Comparison of ENCODE assay signal across 32 mouse cellular contexts in the genomic region with DNA sequence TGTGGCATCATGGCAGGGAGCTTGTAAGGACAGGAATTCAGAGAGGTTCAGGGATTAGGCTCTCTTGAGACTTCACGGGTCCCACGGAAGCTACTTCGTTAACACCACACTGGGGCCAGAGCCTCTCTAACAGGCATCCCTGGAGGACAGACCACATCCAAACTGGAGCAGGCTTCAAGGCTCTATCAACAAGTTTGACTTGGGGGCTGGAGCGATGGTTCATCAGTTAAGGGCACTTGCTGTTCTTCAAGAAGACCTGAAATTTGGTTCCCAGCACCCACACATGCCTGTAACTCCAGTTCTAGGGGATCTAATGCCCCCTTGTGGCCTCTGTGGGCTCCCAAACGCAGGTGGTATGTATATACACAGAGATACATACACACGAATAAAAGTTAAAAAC. TPM values are rescaled to one million over a fixed set of nuclear protein-coding genes. Genes with fewer than 3 reads are reported as not detected.
DNase-seq lines count a peak whose midpoint lies in the region; ATAC-seq and TF ChIP-seq lines count a peak whose summit lies in the region.
"Had no signal": no experiment of that assay in that cellular context is flagged by ENCODE, and none has a peak within 500 bp of the region (broad histone marks: within the 10 kb centered on the region; RNA-seq: fewer than 3 reads in every experiment).

No protein-coding gene starts in this region.

- H3K79me2 ChIP-seq in heart, adult 2 months (replicated peaks; ENCODE audit: control insufficient read depth, insufficient read depth, low read length): no peaks in the 10 kb centered on the region

- no peak for TF ChIP-seq CTCF in heart, adult 2 months (IDR thresholded peaks at IDR 0.05)
- 0 out of 2 replicates have a peak, but pooled peaks have one; percentile 1 for TF ChIP-seq CTCF in liver, postnatal 0 days (IDR thresholded peaks at IDR 0.05; ENCODE audit: low read depth)
- peak; percentile 2; the same call in 1 of the 2 replicates for TF ChIP-seq CTCF in midbrain, postnatal 0 days (IDR thresholded peaks at IDR 0.05)

- no peak overlapping the region for H3K9ac ChIP-seq in heart, adult 2 months (ENCODE audit: low read depth, low read length)
- H3K9ac ChIP-seq in liver, postnatal 0 days (replicated peaks): no peak overlapping the region
- H3K9ac ChIP-seq in liver, embryonic 11.5 days (ENCODE audit: low read depth, low read length): no peak overlapping the region
- H3K9ac ChIP-seq in midbrain, postnatal 0 days (replicated peaks; ENCODE audit: low read length, poor library complexity, severe bottlenecking): no peak overlapping the region
- H3K9ac ChIP-seq in midbrain, embryonic 15.5 days: no peak overlapping the region
- H3K9ac ChIP-seq: embryonic facial prominence, embryonic 13.5 days; embryonic facial prominence, embryonic 15.5 days; forebrain, embryonic 12.5 days had no signal

- TF ChIP-seq POLR2A in heart, adult 2 months (IDR thresholded peaks at IDR 0.05; ENCODE audit: insufficient read depth, low read depth, low read length): no peak

- peak; percentile 82 for DNase-seq in heart, adult 11 months
- DNase-seq in heart, adult 2 months: no peak
- DNase-seq in liver, postnatal 0 days: no peak
- DNase-seq in liver, embryonic 11.5 days (ENCODE audit: low spot score): no peak
- DNase-seq in midbrain, postnatal 0 days (ENCODE audit: low spot score): no peak
- DNase-seq: adrenal gland, adult 2 months; adrenal gland, postnatal 10 days; adrenal gland, postnatal 25 days; B cell, adult 2 months; cerebellum, adult 11 months; cerebellum, adult 18-20 months; cerebellum, adult 8-10 months; cerebellum, adult 9-11 months; cerebellum, postnatal 14 days; cerebellum, postnatal 36 days; embryo, embryonic 11 days had no signal

- no peak for ATAC-seq in liver, postnatal 0 days
- ATAC-seq in liver, embryonic 11.5 days (replicated peaks; ENCODE audit: low FRiP score): no peak
- no peak for ATAC-seq in midbrain, postnatal 0 days (ENCODE audit: low FRiP score)
- ATAC-seq in midbrain, embryonic 15.5 days (replicated peaks): no peak
- ATAC-seq: CD4-positive, CD25-positive, alpha-beta regulatory T cell, adult 4 months; forebrain, embryonic 14.5 days; forebrain, embryonic 16.5 days had no signal

- no peak overlapping the region for H3K27ac ChIP-seq in heart, adult 2 months
- H3K27ac ChIP-seq in liver, postnatal 0 days (ENCODE audit: low read depth): no peak overlapping the region
- no peak overlapping the region for H3K27ac ChIP-seq in liver, embryonic 11.5 days (ENCODE audit: low read depth, low read length)
- H3K27ac ChIP-seq in midbrain, postnatal 0 days (ENCODE audit: low read depth, low read length): no peak overlapping the region
- no peak overlapping the region for H3K27ac ChIP-seq in midbrain, embryonic 15.5 days
- H3K27ac ChIP-seq: embryonic facial prominence, embryonic 13.5 days; embryonic facial prominence, embryonic 15.5 days; forebrain, embryonic 10.5 days; forebrain, embryonic 12.5 days had no signal

- TF ChIP-seq EP300 in heart, adult 2 months (IDR thresholded peaks at IDR 0.05; ENCODE audit: insufficient read depth, low read depth, low read length): no peak
- TF ChIP-seq EP300 in liver, postnatal 0 days (IDR thresholded peaks at IDR 0.05; ENCODE audit: low read depth): no peak

- H3K4me1 ChIP-seq in heart, adult 2 months (ENCODE audit: control insufficient read depth, insufficient read depth, low read length): peaks cover 2% of the 10 kb centered on the region; the same call in 1 of the 2 replicates
- H3K4me1 ChIP-seq in liver, postnatal 0 days (ENCODE audit: insufficient read depth): no peaks in the 10 kb centered on the region
- no peaks in the 10 kb centered on the region for H3K4me1 ChIP-seq in liver, embryonic 11.5 days (replicated peaks; ENCODE audit: control insufficient read depth, insufficient read depth, low read length)
- H3K4me1 ChIP-seq in midbrain, postnatal 0 days (ENCODE audit: insufficient read depth, low read length): no peaks in the 10 kb centered on the region
- H3K4me1 ChIP-seq in midbrain, embryonic 15.5 days: no peaks in the 10 kb centered on the region
- H3K4me1 ChIP-seq: embryonic facial prominence, embryonic 13.5 days; embryonic facial prominence, embryonic 15.5 days; forebrain, embryonic 10.5 days; forebrain, embryonic 12.5 days had no signal

- intact Hi-C loops in heart, adult 2 months (cut with DNase I): no loop called here

- H3K9me3 ChIP-seq in liver, postnatal 0 days (ENCODE audit: low read length): no peaks in the 10 kb centered on the region
- no peaks in the 10 kb centered on the region for H3K9me3 ChIP-seq in liver, embryonic 11.5 days (ENCODE audit: control insufficient read depth, low read length)
- H3K9me3 ChIP-seq in midbrain, postnatal 0 days (ENCODE audit: low read length): no peaks in the 10 kb centered on the region
- H3K9me3 ChIP-seq in midbrain, embryonic 15.5 days: no peaks in the 10 kb centered on the region
- H3K9me3 ChIP-seq: embryonic facial prominence, embryonic 13.5 days; embryonic facial prominence, embryonic 15.5 days; forebrain, embryonic 12.5 days had no signal

- H3K4me3 ChIP-seq in heart, adult 2 months: no peak overlapping the region
- H3K4me3 ChIP-seq in liver, postnatal 0 days (ENCODE audit: low read depth, low read length): no peak overlapping the region
- no peak overlapping the region for H3K4me3 ChIP-seq in liver, embryonic 11.5 days (ENCODE audit: low read depth, low read length)
- H3K4me3 ChIP-seq in midbrain, postnatal 0 days (ENCODE audit: low read depth, low read length): no peak overlapping the region
- H3K4me3 ChIP-seq in midbrain, embryonic 15.5 days: no peak overlapping the region
- H3K4me3 ChIP-seq: embryonic facial prominence, embryonic 13.5 days; embryonic facial prominence, embryonic 15.5 days; erythroblast, embryonic 14.5 days; forebrain, embryonic 10.5 days; forebrain, embryonic 12.5 days had no signal

- H3K27me3 ChIP-seq in heart, adult 2 months (ENCODE audit: control insufficient read depth, insufficient read depth, low read length): no peaks in the 10 kb centered on the region
- H3K27me3 ChIP-seq in liver, postnatal 0 days (ENCODE audit: insufficient read depth, low read length): no peaks in the 10 kb centered on the region
- no peaks in the 10 kb centered on the region for H3K27me3 ChIP-seq in liver, embryonic 11.5 days (replicated peaks; ENCODE audit: control insufficient read depth, insufficient read depth, low read length)
- H3K27me3 ChIP-seq in midbrain, postnatal 0 days (ENCODE audit: insufficient read depth, low read length): no peaks in the 10 kb centered on the region
- H3K27me3 ChIP-seq in midbrain, embryonic 15.5 days (replicated peaks): no peaks in the 10 kb centered on the region
- H3K27me3 ChIP-seq: CH12.LX; embryonic facial prominence, embryonic 13.5 days; embryonic facial prominence, embryonic 15.5 days; forebrain, embryonic 12.5 days had no signal

- 97% methylated on average over 6 of the region's 6 CpGs for WGBS in heart, adult 2 months
- WGBS in liver, postnatal 0 days (ENCODE audit: insufficient replicate concordance): 88% methylated on average over 6 of the region's 6 CpGs
- WGBS in liver, embryonic 11.5 days: 93% methylated on average over 6 of the region's 6 CpGs
- 95% methylated on average over 6 of the region's 6 CpGs for WGBS in midbrain, postnatal 0 days
- WGBS in midbrain, embryonic 15.5 days: 98% methylated on average over 6 of the region's 6 CpGs

- no peaks in the 10 kb centered on the region for H3K36me3 ChIP-seq in heart, adult 2 months (ENCODE audit: control insufficient read depth, insufficient read depth, low read length)
- peaks cover 42% of the 10 kb centered on the region for H3K36me3 ChIP-seq in liver, postnatal 0 days (replicated peaks; ENCODE audit: insufficient read depth, low read length)
- peaks cover 15% of the 10 kb centered on the region; the same call in 1 of the 2 replicates for H3K36me3 ChIP-seq in liver, embryonic 11.5 days (ENCODE audit: control insufficient read depth, insufficient read depth, low read length)
- H3K36me3 ChIP-seq in midbrain, postnatal 0 days (ENCODE audit: insufficient read depth, low read length): peaks cover 73% of the 10 kb centered on the region
- peaks cover 69% of the 10 kb centered on the region for H3K36me3 ChIP-seq in midbrain, embryonic 15.5 days (replicated peaks)

- no peak overlapping the region for H3K4me2 ChIP-seq in liver, postnatal 0 days (ENCODE audit: low read depth, low read length)
- H3K4me2 ChIP-seq in liver, embryonic 11.5 days: no peak overlapping the region
- H3K4me2 ChIP-seq in midbrain, postnatal 0 days (ENCODE audit: low read depth, low read length, poor library complexity, severe bottlenecking): no peak overlapping the region
- no peak overlapping the region for H3K4me2 ChIP-seq in midbrain, embryonic 15.5 days
- H3K4me2 ChIP-seq: embryonic facial prominence, embryonic 13.5 days; embryonic facial prominence, embryonic 15.5 days; forebrain, embryonic 12.5 days had no signal

RNA-seq across cellular contexts. Expression of a gene that starts 32.9 kb away (rescaled TPM):
- total RNA-seq in heart, adult 2 months (2021): not detected
- polyA plus RNA-seq in heart, adult 2 months (2012; rRNA removed): not detected in 2 replicates
- not detected in 2 replicates for polyA plus RNA-seq in liver, postnatal 0 days (2015; fragmentation: Nextera tagmentation; extraction: Ambion mirVana)
- not detected in 2 replicates for polyA plus RNA-seq in liver, embryonic 11.5 days (2014; fragmentation: Nextera tagmentation; extraction: Ambion mirVana)
- not detected in 2 replicates for total RNA-seq in midbrain, postnatal 0 days (2014; rRNA removed)
- not detected in 2 replicates for polyA plus RNA-seq in midbrain, postnatal 0 days (2015; fragmentation: Nextera tagmentation; extraction: Ambion mirVana)
- not detected in 2 replicates for polyA plus RNA-seq in midbrain, embryonic 15.5 days (2015; fragmentation: Nextera tagmentation; extraction: Ambion mirVana)
- total RNA-seq: adrenal gland, adult 2 months; adrenal gland, postnatal 10 days; adrenal gland, postnatal 25 days; adrenal gland, postnatal 4 days; CH12.LX; common myeloid progenitor, adult 5-6 weeks; ES-E14; MEL had no signal
- polyA plus RNA-seq: adrenal gland, adult 2 months; brain, embryonic 14.5 days; CD4-positive, CD25-positive, alpha-beta regulatory T cell, adult 4 months; embryonic facial prominence, embryonic 11.5 days; embryonic facial prominence, embryonic 13.5 days; embryonic facial prominence, embryonic 15.5 days; erythroblast, embryonic 14.5 days; forebrain, embryonic 10.5 days; forebrain, embryonic 12.5 days; forebrain, embryonic 14.5 days; forebrain, embryonic 16.5 days had no signal

RNA-seq across cellular contexts. Expression of a gene that starts 49.4 kb away (rescaled TPM):
- total RNA-seq in heart, adult 2 months (2021): not detected
- not detected in 2 replicates for polyA plus RNA-seq in heart, adult 2 months (2012; rRNA removed)
- polyA plus RNA-seq in liver, postnatal 0 days (2015; fragmentation: Nextera tagmentation; extraction: Ambion mirVana): not detected in 2 replicates
- polyA plus RNA-seq in liver, embryonic 11.5 days (2014; fragmentation: Nextera tagmentation; extraction: Ambion mirVana): not detected in 2 replicates
- total RNA-seq in midbrain, postnatal 0 days (2014; rRNA removed): not detected in 2 replicates
- not detected in 2 replicates for polyA plus RNA-seq in midbrain, postnatal 0 days (2015; fragmentation: Nextera tagmentation; extraction: Ambion mirVana)
- not detected in 2 replicates for polyA plus RNA-seq in midbrain, embryonic 15.5 days (2015; fragmentation: Nextera tagmentation; extraction: Ambion mirVana)
- total RNA-seq: adrenal gland, adult 2 months; adrenal gland, postnatal 10 days; adrenal gland, postnatal 25 days; adrenal gland, postnatal 4 days; CH12.LX; common myeloid progenitor, adult 5-6 weeks; ES-E14; MEL had no signal
- polyA plus RNA-seq: adrenal gland, adult 2 months; brain, embryonic 14.5 days; CD4-positive, CD25-positive, alpha-beta regulatory T cell, adult 4 months; embryonic facial prominence, embryonic 11.5 days; embryonic facial prominence, embryonic 13.5 days; erythroblast, embryonic 14.5 days; forebrain, embryonic 10.5 days; forebrain, embryonic 12.5 days; forebrain, embryonic 14.5 days; forebrain, embryonic 16.5 days had no signal
